Comparison of ENCODE assay signal across 8 mouse cellular contexts in the genomic region with DNA sequence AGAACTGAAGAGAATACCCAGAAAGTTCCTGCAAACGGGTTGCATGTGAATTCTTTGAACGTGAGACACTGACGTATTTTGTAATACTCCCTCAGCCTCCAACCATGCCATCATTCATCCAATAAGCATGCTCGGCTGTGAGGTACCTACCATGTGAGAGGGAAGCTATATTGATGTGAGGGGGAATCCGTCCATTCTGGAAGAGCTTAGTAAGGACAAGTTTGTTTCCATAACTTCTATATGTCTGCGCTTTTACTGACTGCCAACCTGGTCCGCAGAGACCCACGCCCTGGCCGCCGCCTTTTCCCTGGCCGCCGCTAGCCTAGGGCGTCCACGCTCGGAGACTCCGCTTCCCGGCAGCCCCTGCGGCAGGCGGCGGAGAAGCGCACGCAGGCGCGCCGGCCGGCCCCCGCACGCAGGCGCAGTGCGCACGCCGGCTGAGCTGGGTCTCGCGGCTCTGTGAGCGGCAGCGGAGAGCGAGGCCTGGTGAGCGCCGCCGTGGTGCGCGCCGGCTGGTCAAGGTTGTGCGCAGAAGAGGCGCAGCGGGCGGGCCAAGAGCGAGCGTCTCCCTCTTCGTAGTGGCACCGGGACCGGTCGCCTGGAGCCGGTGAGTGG. TPM values are rescaled to one million over a fixed set of nuclear protein-coding genes. Genes with fewer than 3 reads are reported as not detected.
DNase-seq lines count a peak whose midpoint lies in the region; ATAC-seq lines count a peak whose summit lies in the region.

No protein-coding gene starts in this region.

- DNase-seq in CD8-positive naive resting alpha-beta T cell, adult 2 months (ENCODE audit: low read depth in 2 of 2, low spot score in 2 of 2), result peak; percentile 87 to 89
- peak; percentile 78 for DNase-seq in c-Kit-positive CD71-negative TER-119-negative erythroid progenitor cells, embryonic 14.5 days (ENCODE audit: low read depth)
- DNase-seq in forebrain, embryonic 11.5 days (ENCODE audit: low spot score), result peak; percentile 95
- peak; percentile 88 to 95 for DNase-seq in kidney, postnatal 36 days
- DNase-seq in telencephalon, adult 2 months (ENCODE audit: low read depth, low spot score), result peak; percentile 90

- H3K9ac ChIP-seq in forebrain, embryonic 11.5 days (ENCODE audit: low read length), result peak overlapping the region; percentile 89
- peak overlapping the region; percentile 81 for H3K9ac ChIP-seq in heart, embryonic 16.5 days (ENCODE audit: low read length)
- H3K9ac ChIP-seq in liver, embryonic 15.5 days, result peak overlapping the region; percentile 98
- H3K9ac ChIP-seq in neural tube, embryonic 12.5 days, result peak overlapping the region; percentile 97

- H3K9me3 ChIP-seq in forebrain, embryonic 11.5 days (ENCODE audit: control insufficient read depth, low read length), result no peaks in the 10 kb centered on the region
- H3K9me3 ChIP-seq in heart, embryonic 16.5 days (replicated peaks; ENCODE audit: control insufficient read depth, low read length), result no peaks in the 10 kb centered on the region
- peaks cover 3% of the 10 kb centered on the region; the same call in 1 of the 2 replicates for H3K9me3 ChIP-seq in liver, embryonic 15.5 days (replicated peaks)
- no peaks in the 10 kb centered on the region for H3K9me3 ChIP-seq in neural tube, embryonic 12.5 days

- peak overlapping the region; percentile 68 for H3K4me2 ChIP-seq in forebrain, embryonic 11.5 days (ENCODE audit: low read depth, low read length, severe bottlenecking)
- H3K4me2 ChIP-seq in heart, embryonic 16.5 days (ENCODE audit: low read depth, low read length), result peak overlapping the region; percentile 87
- peak overlapping the region; percentile 84 for H3K4me2 ChIP-seq in liver, embryonic 15.5 days
- peak overlapping the region; percentile 65 for H3K4me2 ChIP-seq in neural tube, embryonic 12.5 days (replicated peaks)

- peak; percentile 94 for ATAC-seq in forebrain, embryonic 11.5 days (replicated peaks; ENCODE audit: low FRiP score)
- peak; percentile 89 for ATAC-seq in heart, embryonic 16.5 days (replicated peaks; ENCODE audit: extremely low read depth, insufficient read depth, low FRiP score)
- ATAC-seq in liver, embryonic 15.5 days (ENCODE audit: insufficient read depth), result peak; percentile 84
- ATAC-seq in neural tube, embryonic 12.5 days (ENCODE audit: low FRiP score, low read depth), result peak; percentile 96

- H3K36me3 ChIP-seq in forebrain, embryonic 11.5 days (ENCODE audit: control insufficient read depth, insufficient read depth, low read length), result no peaks in the 10 kb centered on the region
- no peaks in the 10 kb centered on the region for H3K36me3 ChIP-seq in heart, embryonic 16.5 days (ENCODE audit: control insufficient read depth, insufficient read depth)
- H3K36me3 ChIP-seq in liver, embryonic 15.5 days (replicated peaks), result no peaks in the 10 kb centered on the region
- no peaks in the 10 kb centered on the region for H3K36me3 ChIP-seq in neural tube, embryonic 12.5 days

- H3K27ac ChIP-seq in forebrain, embryonic 11.5 days (ENCODE audit: low read depth, low read length), result peak overlapping the region; percentile 98
- peak overlapping the region; percentile 98 for H3K27ac ChIP-seq in heart, embryonic 16.5 days (ENCODE audit: low read length)
- H3K27ac ChIP-seq in liver, embryonic 15.5 days (replicated peaks), result peak overlapping the region; percentile 100
- peak overlapping the region; percentile 99 for H3K27ac ChIP-seq in neural tube, embryonic 12.5 days

- peak overlapping the region; percentile 88 for H3K4me3 ChIP-seq in forebrain, embryonic 11.5 days (ENCODE audit: low read depth, low read length)
- peak overlapping the region; percentile 65 for H3K4me3 ChIP-seq in heart, embryonic 16.5 days (ENCODE audit: low read length)
- H3K4me3 ChIP-seq in liver, embryonic 15.5 days (replicated peaks), result peak overlapping the region; percentile 88
- peak overlapping the region; percentile 85 for H3K4me3 ChIP-seq in neural tube, embryonic 12.5 days

- H3K4me1 ChIP-seq in forebrain, embryonic 11.5 days (replicated peaks; ENCODE audit: control insufficient read depth, insufficient read depth, low read length), result 0 out of 2 replicates have a peak, but pooled peaks cover 4% of the 10 kb centered on the region
- peaks cover 13% of the 10 kb centered on the region for H3K4me1 ChIP-seq in heart, embryonic 16.5 days (ENCODE audit: control insufficient read depth, insufficient read depth, low read length)
- peaks cover 46% of the 10 kb centered on the region for H3K4me1 ChIP-seq in liver, embryonic 15.5 days (replicated peaks)
- peaks cover 7% of the 10 kb centered on the region for H3K4me1 ChIP-seq in neural tube, embryonic 12.5 days

- under 1% methylated on average over 54 of the region's 54 CpGs for WGBS in forebrain, embryonic 11.5 days
- under 1% methylated on average over 50 of the region's 54 CpGs for WGBS in heart, embryonic 16.5 days
- under 1% methylated on average over 52 of the region's 54 CpGs for WGBS in liver, embryonic 15.5 days (ENCODE audit: insufficient replicate concordance)
- WGBS in neural tube, embryonic 12.5 days, result under 1% methylated on average over 54 of the region's 54 CpGs

- peaks cover 4% of the 10 kb centered on the region for H3K27me3 ChIP-seq in forebrain, embryonic 11.5 days (ENCODE audit: control insufficient read depth, insufficient read depth, low read length)
- no peaks in the 10 kb centered on the region for H3K27me3 ChIP-seq in heart, embryonic 16.5 days (ENCODE audit: control insufficient read depth, insufficient read depth, low read length)
- H3K27me3 ChIP-seq in liver, embryonic 15.5 days, result no peaks in the 10 kb centered on the region
- H3K27me3 ChIP-seq in neural tube, embryonic 12.5 days (replicated peaks), result no peaks in the 10 kb centered on the region

RNA-seq across cellular contexts. Expression of gene Kpna1, which starts 4.5 kb away (rescaled TPM):
- polyA plus RNA-seq in forebrain, embryonic 11.5 days (2014; fragmentation: Nextera tagmentation; extraction: Ambion mirVana), result 84.9 and 86.5 TPM in 2 replicates
- 41.4 and 43.5 TPM in 2 replicates for polyA plus RNA-seq in heart, embryonic 16.5 days (2015; fragmentation: Nextera tagmentation; extraction: Ambion mirVana)
- 32.6 and 32.9 TPM in 2 replicates for polyA plus RNA-seq in liver, embryonic 15.5 days (2015; fragmentation: Nextera tagmentation; extraction: Ambion mirVana)
- polyA plus RNA-seq in neural tube, embryonic 12.5 days (2016; fragmentation: Nextera tagmentation; extraction: Ambion mirVana), result 77.8 and 83.9 TPM in 2 replicates

RNA-seq across cellular contexts. Expression of gene Dtx3l, which starts 44.1 kb away (rescaled TPM):
- 5.7 and 6.2 TPM in 2 replicates for polyA plus RNA-seq in forebrain, embryonic 11.5 days (2014; fragmentation: Nextera tagmentation; extraction: Ambion mirVana)
- 7.7 and 9.4 TPM in 2 replicates for polyA plus RNA-seq in heart, embryonic 16.5 days (2015; fragmentation: Nextera tagmentation; extraction: Ambion mirVana)
- 4.9 TPM in 2 replicates for polyA plus RNA-seq in liver, embryonic 15.5 days (2015; fragmentation: Nextera tagmentation; extraction: Ambion mirVana)
- polyA plus RNA-seq in neural tube, embryonic 12.5 days (2016; fragmentation: Nextera tagmentation; extraction: Ambion mirVana), result 1.9 and 2.2 TPM in 2 replicates

RNA-seq across cellular contexts. Expression of gene Parp9, which starts 44.7 kb away (rescaled TPM):
- polyA plus RNA-seq in forebrain, embryonic 11.5 days (2014; fragmentation: Nextera tagmentation; extraction: Ambion mirVana), result 3.9 and 4.2 TPM in 2 replicates
- polyA plus RNA-seq in heart, embryonic 16.5 days (2015; fragmentation: Nextera tagmentation; extraction: Ambion mirVana), result 11.0 and 15.4 TPM in 2 replicates
- 9.0 and 9.5 TPM in 2 replicates for polyA plus RNA-seq in liver, embryonic 15.5 days (2015; fragmentation: Nextera tagmentation; extraction: Ambion mirVana)
- polyA plus RNA-seq in neural tube, embryonic 12.5 days (2016; fragmentation: Nextera tagmentation; extraction: Ambion mirVana), result 2.3 and 2.8 TPM in 2 replicates

RNA-seq across cellular contexts. Expression of gene Wdr5b, which starts 58.0 kb away (rescaled TPM):
- polyA plus RNA-seq in forebrain, embryonic 11.5 days (2014; fragmentation: Nextera tagmentation; extraction: Ambion mirVana), result 11.6 and 12.5 TPM in 2 replicates
- 6.5 and 6.9 TPM in 2 replicates for polyA plus RNA-seq in heart, embryonic 16.5 days (2015; fragmentation: Nextera tagmentation; extraction: Ambion mirVana)
- 2.3 and 2.5 TPM in 2 replicates for polyA plus RNA-seq in liver, embryonic 15.5 days (2015; fragmentation: Nextera tagmentation; extraction: Ambion mirVana)
- polyA plus RNA-seq in neural tube, embryonic 12.5 days (2016; fragmentation: Nextera tagmentation; extraction: Ambion mirVana), result 11.2 and 11.5 TPM in 2 replicates

Comparison
In these comparisons a context has a peak if more than half of its experiments do, and no peak if none do; other contexts are left out.
1. Peak in every context shown above with its lines: DNase-seq, ATAC-seq, H3K4me3 ChIP-seq and H3K27ac ChIP-seq.